In the genomic region with DNA sequence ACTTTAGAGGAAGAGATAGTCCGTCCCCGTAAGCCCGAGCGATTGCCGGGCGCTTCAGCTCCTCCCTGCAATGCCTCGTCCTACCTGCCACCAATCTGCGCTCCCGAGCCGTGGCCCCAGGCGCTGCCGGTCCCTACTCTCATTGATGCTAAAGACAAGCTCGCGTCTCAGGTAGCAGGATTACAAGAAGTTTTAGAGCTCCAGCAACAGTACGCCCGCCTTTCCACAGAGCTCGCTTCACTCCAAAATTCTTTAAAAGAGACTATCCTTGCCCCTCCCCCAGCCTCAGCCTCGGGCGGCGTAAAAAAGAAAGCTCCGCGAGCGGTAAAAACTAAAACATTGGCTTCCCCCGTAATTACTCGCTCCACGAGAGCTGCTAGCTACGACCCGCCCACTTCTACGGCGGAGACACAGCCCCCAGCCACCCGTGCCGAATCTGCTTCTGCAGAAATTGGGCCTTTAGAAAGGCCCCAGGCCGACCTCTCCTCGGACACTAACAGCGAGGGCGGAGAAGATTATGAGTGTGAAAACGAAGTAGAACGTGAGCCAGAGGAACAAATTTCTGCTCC, we compare ENCODE assay signal across 8 mouse cellular contexts. TPM values are rescaled to one million over a fixed set of nuclear protein-coding genes. Genes with fewer than 3 reads are reported as not detected.
DNase-seq lines count a peak whose midpoint lies in the region; ATAC-seq and TF ChIP-seq lines count a peak whose summit lies in the region.

No protein-coding gene starts in this region.

- H3K9me3 ChIP-seq in ES-Bruce4 (replicated peaks; ENCODE audit: control insufficient read depth, insufficient read depth, low read length, poor library complexity, severe bottlenecking) = no peaks in the 10 kb centered on the region
- no peaks in the 10 kb centered on the region for H3K9me3 ChIP-seq in forebrain, embryonic 10.5 days
- no peaks in the 10 kb centered on the region for H3K9me3 ChIP-seq in heart, embryonic 16.5 days (replicated peaks; ENCODE audit: control insufficient read depth, low read length)
- no peaks in the 10 kb centered on the region for H3K9me3 ChIP-seq in liver, postnatal 0 days (ENCODE audit: low read length)
- H3K9me3 ChIP-seq in neural tube, embryonic 13.5 days = no peaks in the 10 kb centered on the region

- no peak for TF ChIP-seq EP300 in ES-Bruce4 (IDR thresholded peaks at IDR 0.05; ENCODE audit: insufficient read depth, low read depth, low read length)
- no peak for TF ChIP-seq EP300 in liver, postnatal 0 days (IDR thresholded peaks at IDR 0.05; ENCODE audit: low read depth)

- peak; percentile 76 for DNase-seq in forebrain, embryonic 10.5 days (ENCODE audit: extremely low spot score, low spot score)
- peak; percentile 71 for DNase-seq in kidney, postnatal 14 days
- peak; percentile 57 for DNase-seq in liver, postnatal 0 days

- H3K4me1 ChIP-seq in ES-Bruce4 (ENCODE audit: control insufficient read depth, insufficient read depth, low read length) = no peaks in the 10 kb centered on the region
- H3K4me1 ChIP-seq in brown adipose tissue, adult 24 weeks (ENCODE audit: control insufficient read depth, insufficient read depth, insufficient read length, low read length) = no peaks in the 10 kb centered on the region
- peaks cover 22% of the 10 kb centered on the region for H3K4me1 ChIP-seq in forebrain, embryonic 10.5 days
- H3K4me1 ChIP-seq in heart, embryonic 16.5 days (ENCODE audit: control insufficient read depth, insufficient read depth, low read length) = peaks cover 17% of the 10 kb centered on the region
- H3K4me1 ChIP-seq in liver, postnatal 0 days (ENCODE audit: insufficient read depth) = 0 out of 2 replicates have a peak, but pooled peaks cover 5% of the 10 kb centered on the region
- peaks cover 20% of the 10 kb centered on the region for H3K4me1 ChIP-seq in neural tube, embryonic 13.5 days (replicated peaks)
- H3K4me1 ChIP-seq in testis, adult 2 months (ENCODE audit: control insufficient read depth, insufficient read depth, low read length) = peaks cover 9% of the 10 kb centered on the region

- no peaks in the 10 kb centered on the region for H3K36me3 ChIP-seq in ES-Bruce4 (ENCODE audit: control insufficient read depth, insufficient read depth, low read length, poor library complexity, severe bottlenecking)
- no peaks in the 10 kb centered on the region for H3K36me3 ChIP-seq in forebrain, embryonic 10.5 days (replicated peaks)
- H3K36me3 ChIP-seq in heart, embryonic 16.5 days (ENCODE audit: control insufficient read depth, insufficient read depth) = no peaks in the 10 kb centered on the region
- H3K36me3 ChIP-seq in liver, postnatal 0 days (replicated peaks; ENCODE audit: insufficient read depth, low read length) = no peaks in the 10 kb centered on the region
- H3K36me3 ChIP-seq in neural tube, embryonic 13.5 days = no peaks in the 10 kb centered on the region
- no peaks in the 10 kb centered on the region for H3K36me3 ChIP-seq in testis, adult 2 months (ENCODE audit: control insufficient read depth, insufficient read depth, low read length)

- peaks cover 2% of the 10 kb centered on the region; the same call in 1 of the 2 replicates for H3K27me3 ChIP-seq in ES-Bruce4 (ENCODE audit: control insufficient read depth, insufficient read depth, low read length, poor library complexity, severe bottlenecking)
- H3K27me3 ChIP-seq in forebrain, embryonic 10.5 days (ENCODE audit: poor library complexity, severe bottlenecking) = peaks cover 42% of the 10 kb centered on the region
- peaks cover 2% of the 10 kb centered on the region; the same call in 1 of the 2 replicates for H3K27me3 ChIP-seq in heart, embryonic 16.5 days (ENCODE audit: control insufficient read depth, insufficient read depth, low read length)
- H3K27me3 ChIP-seq in liver, postnatal 0 days (ENCODE audit: insufficient read depth, low read length) = peaks cover 13% of the 10 kb centered on the region; the same call in 1 of the 2 replicates
- H3K27me3 ChIP-seq in neural tube, embryonic 13.5 days = peaks cover 20% of the 10 kb centered on the region
- no peaks in the 10 kb centered on the region for H3K27me3 ChIP-seq in testis, adult 2 months (ENCODE audit: control insufficient read depth, insufficient read depth, low read length)

- peak overlapping the region; percentile 70 for H3K9ac ChIP-seq in ES-Bruce4 (ENCODE audit: low read depth, poor library complexity, severe bottlenecking)
- H3K9ac ChIP-seq in heart, embryonic 16.5 days (ENCODE audit: low read length) = peak overlapping the region; percentile 77
- peak overlapping the region; percentile 56 for H3K9ac ChIP-seq in liver, postnatal 0 days (replicated peaks)
- peak overlapping the region; percentile 67 for H3K9ac ChIP-seq in neural tube, embryonic 13.5 days

- H3K4me3 ChIP-seq in ES-Bruce4 (ENCODE audit: low read depth, low read length) = peak overlapping the region; percentile 96
- peak overlapping the region; percentile 87 for H3K4me3 ChIP-seq in brown adipose tissue, adult 24 weeks (ENCODE audit: insufficient read depth, low read depth, low read length)
- peak overlapping the region; percentile 66 for H3K4me3 ChIP-seq in forebrain, embryonic 10.5 days
- H3K4me3 ChIP-seq in heart, embryonic 16.5 days (ENCODE audit: low read length) = peak overlapping the region; percentile 79
- peak overlapping the region; percentile 50 for H3K4me3 ChIP-seq in liver, postnatal 0 days (ENCODE audit: low read depth, low read length)
- H3K4me3 ChIP-seq in neural tube, embryonic 13.5 days = peak overlapping the region; percentile 53
- H3K4me3 ChIP-seq in testis, adult 2 months (ENCODE audit: control insufficient read depth, low read depth, low read length) = peak overlapping the region; percentile 84

- no peak for TF ChIP-seq CTCF in ES-Bruce4 (IDR thresholded peaks at IDR 0.05; ENCODE audit: low read depth, low read length)
- peak; percentile 13; the same call in 1 of the 2 replicates for TF ChIP-seq CTCF in liver, postnatal 0 days (IDR thresholded peaks at IDR 0.05; ENCODE audit: low read depth)
- TF ChIP-seq CTCF in testis, adult 2 months (IDR thresholded peaks at IDR 0.05; ENCODE audit: control insufficient read depth, insufficient read depth, insufficient replicate concordance, low read depth, low read length) = no peak

- TF ChIP-seq POLR2A in ES-Bruce4 (IDR thresholded peaks at IDR 0.05; ENCODE audit: insufficient read depth, low read length) = no peak
- no peak for TF ChIP-seq POLR2A in testis, adult 2 months (IDR thresholded peaks at IDR 0.05; ENCODE audit: control insufficient read depth, low read depth, low read length)

- under 1% methylated on average over 38 of the region's 38 CpGs for WGBS in forebrain, embryonic 10.5 days
- WGBS in heart, embryonic 16.5 days = under 1% methylated on average over 38 of the region's 38 CpGs
- under 1% methylated on average over 38 of the region's 38 CpGs for WGBS in liver, postnatal 0 days (ENCODE audit: insufficient replicate concordance)
- WGBS in neural tube, embryonic 13.5 days = 0% methylated on average over 38 of the region's 38 CpGs

- ATAC-seq in heart, embryonic 16.5 days (replicated peaks; ENCODE audit: extremely low read depth, insufficient read depth, low FRiP score) = peak; percentile 63; the same call in 1 of the 2 replicates
- peak; percentile 76 for ATAC-seq in liver, postnatal 0 days
- peak; percentile 59 for ATAC-seq in neural tube, embryonic 13.5 days (ENCODE audit: low read depth)

- no peak overlapping the region for H3K27ac ChIP-seq in ES-Bruce4 (ENCODE audit: insufficient read depth, low read length)
- peak overlapping the region; percentile 65 for H3K27ac ChIP-seq in brown adipose tissue, adult 24 weeks (replicated peaks; ENCODE audit: low read depth, low read length)
- peak overlapping the region; percentile 89 for H3K27ac ChIP-seq in forebrain, embryonic 10.5 days
- H3K27ac ChIP-seq in heart, embryonic 16.5 days (ENCODE audit: low read length) = peak overlapping the region; percentile 84
- H3K27ac ChIP-seq in liver, postnatal 0 days (ENCODE audit: low read depth) = 0 out of 2 replicates have a peak overlapping the region, but pooled peaks have one; percentile 9
- peak overlapping the region; percentile 84 for H3K27ac ChIP-seq in neural tube, embryonic 13.5 days (replicated peaks)
- peak overlapping the region; percentile 87 for H3K27ac ChIP-seq in testis, adult 2 months (ENCODE audit: control insufficient read depth, insufficient read depth, low read depth, low read length)

- peak overlapping the region; percentile 79 for H3K4me2 ChIP-seq in heart, embryonic 16.5 days (ENCODE audit: low read depth, low read length)
- H3K4me2 ChIP-seq in liver, postnatal 0 days (ENCODE audit: low read depth, low read length) = peak overlapping the region; percentile 75
- peak overlapping the region; percentile 92 for H3K4me2 ChIP-seq in neural tube, embryonic 13.5 days

RNA-seq across cellular contexts. Expression of a gene that starts 9.9 kb away (rescaled TPM):
- not detected in 2 replicates for polyA plus RNA-seq in ES-Bruce4 (2011; ENCODE audit: insufficient read depth, insufficient read length, low read depth, missing spikeins)
- not detected in 2 replicates for polyA plus RNA-seq in brown adipose tissue, adult 24 weeks (2012; ENCODE audit: insufficient read depth, insufficient read length, missing spikeins)
- polyA plus RNA-seq in forebrain, embryonic 10.5 days (2016; fragmentation: Nextera tagmentation; extraction: Ambion mirVana) = not detected in 2 replicates
- not detected in 2 replicates for polyA plus RNA-seq in heart, embryonic 16.5 days (2015; fragmentation: Nextera tagmentation; extraction: Ambion mirVana)
- polyA plus RNA-seq in liver, postnatal 0 days (2015; fragmentation: Nextera tagmentation; extraction: Ambion mirVana) = not detected in 2 replicates
- not detected in 2 replicates for polyA plus RNA-seq in neural tube, embryonic 13.5 days (2015; fragmentation: Nextera tagmentation; extraction: Ambion mirVana)
- polyA plus RNA-seq in testis, adult 2 months (2012; rRNA removed) = not detected in 2 replicates

RNA-seq across cellular contexts. Expression of a gene that starts 12.8 kb away (rescaled TPM):
- not detected in 2 replicates for polyA plus RNA-seq in ES-Bruce4 (2011; ENCODE audit: insufficient read depth, insufficient read length, low read depth, missing spikeins)
- not detected in 2 replicates for polyA plus RNA-seq in brown adipose tissue, adult 24 weeks (2012; ENCODE audit: insufficient read depth, insufficient read length, missing spikeins)
- not detected in 2 replicates for polyA plus RNA-seq in forebrain, embryonic 10.5 days (2016; fragmentation: Nextera tagmentation; extraction: Ambion mirVana)
- not detected in 2 replicates for polyA plus RNA-seq in heart, embryonic 16.5 days (2015; fragmentation: Nextera tagmentation; extraction: Ambion mirVana)
- polyA plus RNA-seq in liver, postnatal 0 days (2015; fragmentation: Nextera tagmentation; extraction: Ambion mirVana) = not detected in 2 replicates
- not detected in 2 replicates for polyA plus RNA-seq in neural tube, embryonic 13.5 days (2015; fragmentation: Nextera tagmentation; extraction: Ambion mirVana)
- not detected in 2 replicates for polyA plus RNA-seq in testis, adult 2 months (2012; rRNA removed)

RNA-seq across cellular contexts. Expression of a gene that starts 19.2 kb away (rescaled TPM):
- not detected in 2 replicates for polyA plus RNA-seq in ES-Bruce4 (2011; ENCODE audit: insufficient read depth, insufficient read length, low read depth, missing spikeins)
- polyA plus RNA-seq in brown adipose tissue, adult 24 weeks (2012; ENCODE audit: insufficient read depth, insufficient read length, missing spikeins) = not detected in 2 replicates
- not detected in 2 replicates for polyA plus RNA-seq in forebrain, embryonic 10.5 days (2016; fragmentation: Nextera tagmentation; extraction: Ambion mirVana)
- polyA plus RNA-seq in heart, embryonic 16.5 days (2015; fragmentation: Nextera tagmentation; extraction: Ambion mirVana) = 0.18 TPM in 1 of 2 replicates, not detected in the other
- not detected in 2 replicates for polyA plus RNA-seq in liver, postnatal 0 days (2015; fragmentation: Nextera tagmentation; extraction: Ambion mirVana)
- polyA plus RNA-seq in neural tube, embryonic 13.5 days (2015; fragmentation: Nextera tagmentation; extraction: Ambion mirVana) = not detected in 2 replicates
- not detected in 2 replicates for polyA plus RNA-seq in testis, adult 2 months (2012; rRNA removed)

RNA-seq across cellular contexts. Expression of a gene that starts 26.0 kb away (rescaled TPM):
- polyA plus RNA-seq in ES-Bruce4 (2011; ENCODE audit: insufficient read depth, insufficient read length, low read depth, missing spikeins) = not detected in 2 replicates
- not detected in 2 replicates for polyA plus RNA-seq in brown adipose tissue, adult 24 weeks (2012; ENCODE audit: insufficient read depth, insufficient read length, missing spikeins)
- polyA plus RNA-seq in forebrain, embryonic 10.5 days (2016; fragmentation: Nextera tagmentation; extraction: Ambion mirVana) = not detected in 2 replicates
- not detected in 2 replicates for polyA plus RNA-seq in heart, embryonic 16.5 days (2015; fragmentation: Nextera tagmentation; extraction: Ambion mirVana)
- polyA plus RNA-seq in liver, postnatal 0 days (2015; fragmentation: Nextera tagmentation; extraction: Ambion mirVana) = not detected in 2 replicates
- not detected in 2 replicates for polyA plus RNA-seq in neural tube, embryonic 13.5 days (2015; fragmentation: Nextera tagmentation; extraction: Ambion mirVana)
- polyA plus RNA-seq in testis, adult 2 months (2012; rRNA removed) = not detected in 2 replicates

RNA-seq across cellular contexts. Expression of a gene that starts 43.2 kb away (rescaled TPM):
- not detected in 2 replicates for polyA plus RNA-seq in ES-Bruce4 (2011; ENCODE audit: insufficient read depth, insufficient read length, low read depth, missing spikeins)
- polyA plus RNA-seq in brown adipose tissue, adult 24 weeks (2012; ENCODE audit: insufficient read depth, insufficient read length, missing spikeins) = not detected in 2 replicates
- polyA plus RNA-seq in forebrain, embryonic 10.5 days (2016; fragmentation: Nextera tagmentation; extraction: Ambion mirVana) = not detected in 2 replicates
- not detected in 2 replicates for polyA plus RNA-seq in heart, embryonic 16.5 days (2015; fragmentation: Nextera tagmentation; extraction: Ambion mirVana)
- not detected in 2 replicates for polyA plus RNA-seq in liver, postnatal 0 days (2015; fragmentation: Nextera tagmentation; extraction: Ambion mirVana)
- polyA plus RNA-seq in neural tube, embryonic 13.5 days (2015; fragmentation: Nextera tagmentation; extraction: Ambion mirVana) = not detected in 2 replicates
- polyA plus RNA-seq in testis, adult 2 months (2012; rRNA removed) = not detected in 2 replicates
